Mouse (Mus musculus): ENCODE measurements around the gene Tfap4.
A peak's percentile ranks its signal among the peaks of the same experiment; 100 is the strongest.

- no peak for TF ChIP-seq CTCF (IDR thresholded peaks at IDR 0.05; ENCODE audit: borderline replicate concordance, extremely low read depth, insufficient read depth, insufficient read length)
- TF ChIP-seq POLR2A (IDR thresholded peaks at IDR 0.05; ENCODE audit: borderline replicate concordance, extremely low read depth, insufficient read depth, insufficient read length, poor library complexity, severe bottlenecking): peak; percentile 72
Observed at GRCm38 (mm10) chr16:4558980-4559631, 548 bp downstream of the Tfap4 start.

Measured in brain, embryonic 14.5 days (tissue).